Mouse (Mus musculus): ENCODE data around the gene Itgb2.

Gene Itgb2

GRCm38 (mm10) chr10:77553285-77553684, 23.2 kb downstream of the Itgb2 start:
- DNase-seq: no peak

- DNase-seq: no peak
Observed at GRCm38 (mm10) chr10:77554918-77555317, 24.9 kb downstream of the Itgb2 start.

GRCm38 (mm10) chr10:77556631-77557030, 26.6 kb downstream of the Itgb2 start:
- no peak for DNase-seq

- DNase-seq: no peak
Observed at GRCm38 (mm10) chr10:77557641-77558040, 27.6 kb downstream of the Itgb2 start.

GRCm38 (mm10) chr10:77560090-77560489, 30.0 kb downstream of the Itgb2 start:
- DNase-seq: no peak

GRCm38 (mm10) chr10:77560830-77561229, 30.8 kb downstream of the Itgb2 start:
- DNase-seq: no peak

GRCm38 (mm10) chr10:77561508-77561907, 31.5 kb downstream of the Itgb2 start:
- no peak for DNase-seq

GRCm38 (mm10) chr10:77565005-77565404, 35.0 kb downstream of the Itgb2 start:
- no peak for DNase-seq

GRCm38 (mm10) chr10:77566651-77567050, 36.6 kb downstream of the Itgb2 start:
- DNase-seq: peak; percentile 94

- no peak for DNase-seq
Observed at GRCm38 (mm10) chr10:77569481-77569880, 39.4 kb downstream of the Itgb2 start.

GRCm38 (mm10) chr10:77569973-77570658, 40.1 kb downstream of the Itgb2 start:
- peak; percentile 54 for DNase-seq

GRCm38 (mm10) chr10:77572225-77572624, 42.2 kb downstream of the Itgb2 start:
- DNase-seq: no peak

- DNase-seq: no peak
Observed at GRCm38 (mm10) chr10:77573162-77573561, 43.1 kb downstream of the Itgb2 start.

- DNase-seq: no peak
Observed at GRCm38 (mm10) chr10:77580027-77580920, 50.2 kb downstream of the Itgb2 start.

GRCm38 (mm10) chr10:77581023-77581407, 51.0 kb downstream of the Itgb2 start:
- no peak for DNase-seq

- peak; percentile 98 for DNase-seq
Observed at GRCm38 (mm10) chr10:77581408-77582284, 51.6 kb downstream of the Itgb2 start, which contains the start of gene Pttg1ip. Pttg1ip (plus strand) TSS chr10:77581720.

GRCm38 (mm10) chr10:77582285-77582618, 52.2 kb downstream of the Itgb2 start:
- no peak for DNase-seq

- no peak for DNase-seq
Observed at GRCm38 (mm10) chr10:77583795-77584422, 53.9 kb downstream of the Itgb2 start.

- no peak for DNase-seq
Observed at GRCm38 (mm10) chr10:77586637-77587036, 56.6 kb downstream of the Itgb2 start.

GRCm38 (mm10) chr10:77587091-77587775, 57.2 kb downstream of the Itgb2 start:
- no peak for DNase-seq

- DNase-seq: no peak
Observed at GRCm38 (mm10) chr10:77588036-77588435, 58.0 kb downstream of the Itgb2 start.

- DNase-seq: no peak
Observed at GRCm38 (mm10) chr10:77589117-77589516, 59.1 kb downstream of the Itgb2 start.

All from kidney, postnatal 10 days (tissue).